Mouse (Mus musculus): ENCODE measurements around the gene Srsf5.
"Not testable (repeated sequence)": the region's sequence is repeated elsewhere in the genome, so short reads cannot be mapped to it uniquely, and the experiment has no call there.

The Srsf5 gene

GRCm38 (mm10) chr12:80945334-80945995 lies at the start of gene Srsf5:
Srsf5 (plus strand) TSS chr12:80945504.
- DNase-seq, result peak; percentile 99

GRCm38 (mm10) chr12:80909631-80910030 lies 35.7 kb upstream of the Srsf5 start:
- DNase-seq, result no peak

GRCm38 (mm10) chr12:80917764-80918163 lies 27.5 kb upstream of the Srsf5 start:
- DNase-seq, result peak; percentile 70

GRCm38 (mm10) chr12:80921301-80921700 lies 24.0 kb upstream of the Srsf5 start:
- no peak for DNase-seq

- no peak for DNase-seq
Measured at GRCm38 (mm10) chr12:80922869-80923268, 22.4 kb upstream of the Srsf5 start.

- DNase-seq, result no peak
Measured at GRCm38 (mm10) chr12:80923602-80924001, 21.7 kb upstream of the Srsf5 start.

- DNase-seq, result no peak
Measured at GRCm38 (mm10) chr12:80924205-80924604, 21.1 kb upstream of the Srsf5 start.

- DNase-seq, result no peak
Measured at GRCm38 (mm10) chr12:80925919-80926318, 19.4 kb upstream of the Srsf5 start.

- DNase-seq, result no peak
Measured at GRCm38 (mm10) chr12:80926550-80926949, 18.8 kb upstream of the Srsf5 start.

GRCm38 (mm10) chr12:80927518-80927917 lies 17.8 kb upstream of the Srsf5 start:
- DNase-seq, result no peak

GRCm38 (mm10) chr12:80928881-80929280 lies 16.4 kb upstream of the Srsf5 start:
- no peak for DNase-seq

- DNase-seq, result no peak
Measured at GRCm38 (mm10) chr12:80930141-80930540, 15.2 kb upstream of the Srsf5 start.

GRCm38 (mm10) chr12:80931402-80932140 lies 13.7 kb upstream of the Srsf5 start:
- DNase-seq, result no peak

GRCm38 (mm10) chr12:80932865-80933264 lies 12.4 kb upstream of the Srsf5 start:
- DNase-seq, result no peak

GRCm38 (mm10) chr12:80936751-80937150 lies 8.6 kb upstream of the Srsf5 start:
- no peak for DNase-seq

GRCm38 (mm10) chr12:80937331-80938029 lies 7.8 kb upstream of the Srsf5 start:
- no peak for DNase-seq

GRCm38 (mm10) chr12:80938642-80939041 lies 6.7 kb upstream of the Srsf5 start:
- DNase-seq, result peak; percentile 82

- no peak for DNase-seq
Measured at GRCm38 (mm10) chr12:80939165-80939564, 6.1 kb upstream of the Srsf5 start.

GRCm38 (mm10) chr12:80941886-80942285 lies 3.4 kb upstream of the Srsf5 start:
- peak; percentile 66 for DNase-seq

- no peak for DNase-seq
Measured at GRCm38 (mm10) chr12:80943395-80943794, 1.9 kb upstream of the Srsf5 start.

- no peak for DNase-seq
Measured at GRCm38 (mm10) chr12:80944204-80944603, 1.1 kb upstream of the Srsf5 start.

- not testable (repeated sequence) for DNase-seq
Measured at GRCm38 (mm10) chr12:80944963-80945333, 356 bp upstream of the Srsf5 start.

GRCm38 (mm10) chr12:80945996-80946355 lies 672 bp downstream of the Srsf5 start:
- DNase-seq, result peak; percentile 97

- DNase-seq, result no peak
Measured at GRCm38 (mm10) chr12:80948202-80948601, 2.9 kb downstream of the Srsf5 start.

All from thymus, postnatal 14 days (tissue).